Mouse (Mus musculus): Measurements from ENCODE around the gene Fry.

- no peak for TF ChIP-seq MYOG (IDR thresholded peaks at IDR 0.05; ENCODE audit: control insufficient read depth in 1 of 3, insufficient read depth in 1 of 3, insufficient read length in 2 of 3, low read depth in 2 of 3)
- no peak for TF ChIP-seq USF1 (IDR thresholded peaks at IDR 0.05; ENCODE audit: low read depth)
- no peak for TF ChIP-seq POLR2A (IDR thresholded peaks at IDR 0.05; ENCODE audit: insufficient read length, low read depth)
- TF ChIP-seq MYOD1 (IDR thresholded peaks at IDR 0.05; ENCODE audit: control insufficient read depth in 1 of 3, insufficient read length in 2 of 3, low read depth in 2 of 3), result no peak
- TF ChIP-seq SRF (IDR thresholded peaks at IDR 0.05; ENCODE audit: control insufficient read depth, insufficient read length, low read depth), result no peak
- TF ChIP-seq TCF12 (IDR thresholded peaks at IDR 0.05; ENCODE audit: insufficient read depth, poor library complexity, severe bottlenecking), result no peak
These were observed 347.7 kb downstream of the Fry start for GRCm38 (mm10) chr5:150466132-150466531.
